Mouse (Mus musculus): Measurements from ENCODE around the gene Piezo1.

The Piezo1 gene

DNA sequence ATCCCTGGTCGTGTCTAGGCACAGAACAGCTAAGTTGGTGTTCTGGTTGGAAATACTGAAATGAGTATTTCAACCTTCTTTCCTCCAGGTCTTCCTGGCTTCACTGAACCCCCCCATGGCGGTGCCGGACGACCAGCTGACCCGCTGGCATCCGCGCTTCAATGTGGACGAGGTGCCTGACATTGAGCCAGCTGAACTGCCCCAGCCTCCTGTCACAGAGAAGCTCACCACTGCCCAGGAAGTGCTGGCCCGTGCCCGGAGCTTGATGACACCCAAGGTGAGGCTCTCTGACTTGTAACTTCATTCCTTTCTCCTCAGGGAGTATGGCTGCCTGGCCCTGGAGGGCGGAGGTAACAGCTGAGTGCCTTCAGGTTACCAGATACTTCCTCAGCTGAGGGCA is 20.0 kb upstream of the Piezo1 start:
- in situ Hi-C loops (cut with MboI, MseI) = loop anchor here (25.0 kb wide), 1 partner anchor 991 kb away; no protein-coding TSS in a partner anchor

- in situ Hi-C loops (cut with MboI, MseI) = loop anchor here (10.0 to 25.0 kb wide), 2 partner anchors 992 to 995 kb away; partner anchors contain the start of gene Fbxo31
These were observed 18.9 kb upstream of the Piezo1 start for GRCm38 (mm10) chr8:122569996-122570395.

GRCm38 (mm10) chr8:122569329-122569728 is 18.2 kb upstream of the Piezo1 start:
- in situ Hi-C loops (cut with MboI, MseI) = loop anchor here (10.0 to 25.0 kb wide), 2 partner anchors 993 to 995 kb away; partner anchors contain the start of gene Fbxo31

- in situ Hi-C loops (cut with MboI, MseI) = loop anchor here (10.0 to 25.0 kb wide), 2 partner anchors 993 to 994 kb away; partner anchors contain the start of gene Fbxo31
These were observed 17.8 kb upstream of the Piezo1 start for GRCm38 (mm10) chr8:122568881-122569309.

DNA sequence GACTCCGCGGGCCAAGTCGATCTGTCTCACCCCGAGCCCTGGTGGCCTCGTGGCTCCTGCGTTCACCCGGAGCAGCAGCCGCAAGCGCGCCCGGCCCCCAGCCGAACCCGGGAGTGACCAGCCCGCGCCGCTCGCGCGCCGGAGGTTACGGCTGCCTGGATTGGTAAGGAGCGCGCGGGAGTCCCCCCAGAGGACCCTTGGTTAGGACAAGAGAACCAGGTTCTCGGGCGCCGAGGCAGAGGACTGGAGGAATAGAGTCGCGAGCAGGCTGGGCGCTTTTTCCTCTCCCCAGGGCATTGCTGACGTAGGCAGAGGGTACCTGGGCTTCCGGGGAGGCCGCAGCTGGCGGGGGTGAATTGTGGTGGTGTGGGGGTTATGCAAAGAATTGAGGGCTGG is 17.0 kb upstream of the Piezo1 start:
- in situ Hi-C loops (cut with MboI, MseI) = loop anchor here (10.0 to 25.0 kb wide), 2 partner anchors 993 to 994 kb away; partner anchors contain the start of gene Fbxo31

- in situ Hi-C loops (cut with MboI, MseI) = loop anchor here (10.0 to 25.0 kb wide), 2 partner anchors 993 to 995 kb away; partner anchors contain the start of gene Fbxo31
These were observed 16.4 kb upstream of the Piezo1 start, which contains the start of gene Cdt1 for GRCm38 (mm10) chr8:122567361-122568108. Cdt1 (plus strand) TSS chr8:122568015.

- in situ Hi-C loops (cut with MboI, MseI) = loop anchor here (10.0 to 25.0 kb wide), 2 partner anchors 992 to 996 kb away; partner anchors contain the start of gene Fbxo31
These were observed 15.6 kb upstream of the Piezo1 start for GRCm38 (mm10) chr8:122566766-122567165.

DNA sequence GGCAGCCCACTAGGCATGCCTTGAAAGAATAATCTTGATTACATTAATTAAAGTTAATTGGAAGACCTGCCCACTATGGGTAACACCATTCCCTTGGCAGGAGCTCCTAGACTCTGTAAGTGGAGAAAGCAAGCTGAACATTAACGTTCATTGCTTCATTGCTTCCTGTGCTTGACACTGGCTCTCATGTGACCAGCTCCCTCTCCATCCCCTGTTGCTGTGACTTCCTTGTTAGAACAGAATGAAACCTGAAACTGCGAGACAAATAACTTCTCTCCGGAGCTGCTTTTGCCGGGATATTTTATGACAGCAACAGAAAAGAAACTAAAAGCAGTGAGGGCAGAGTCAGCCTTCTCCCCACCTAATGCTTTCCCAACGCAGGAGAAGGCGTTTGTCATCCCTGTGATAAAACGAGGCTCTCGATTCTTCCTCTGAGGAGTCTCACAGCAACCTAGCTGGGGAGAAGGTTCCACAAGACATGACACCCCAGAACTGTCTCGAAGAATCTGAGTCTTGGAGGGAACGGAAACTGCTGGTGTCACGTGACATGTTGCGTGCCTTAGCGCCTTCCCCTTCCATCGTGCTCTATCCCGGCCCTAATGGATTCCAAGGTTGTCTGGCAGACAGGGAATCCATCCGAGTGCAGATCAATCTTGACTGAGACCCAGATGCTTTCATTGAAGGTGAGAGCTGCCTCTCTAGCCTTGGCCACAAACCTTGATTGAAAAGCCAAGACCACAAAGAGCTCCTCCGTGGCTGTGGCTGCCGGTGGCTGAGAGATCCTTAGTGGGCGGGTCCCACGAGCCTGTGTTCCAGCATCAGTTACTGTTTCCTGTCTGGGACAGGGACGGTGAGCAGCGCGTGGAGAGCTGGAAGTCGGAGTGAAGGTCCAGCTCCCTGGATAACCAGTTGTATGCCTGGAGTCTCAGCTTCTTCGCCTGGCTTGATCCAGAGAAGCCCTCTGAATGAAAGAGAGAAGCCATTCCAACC is 13.5 kb upstream of the Piezo1 start:
- in situ Hi-C loops (cut with MboI, MseI) = loop anchor here (10.0 to 25.0 kb wide), 2 partner anchors 990 to 998 kb away; partner anchors contain the start of gene Fbxo31

DNA sequence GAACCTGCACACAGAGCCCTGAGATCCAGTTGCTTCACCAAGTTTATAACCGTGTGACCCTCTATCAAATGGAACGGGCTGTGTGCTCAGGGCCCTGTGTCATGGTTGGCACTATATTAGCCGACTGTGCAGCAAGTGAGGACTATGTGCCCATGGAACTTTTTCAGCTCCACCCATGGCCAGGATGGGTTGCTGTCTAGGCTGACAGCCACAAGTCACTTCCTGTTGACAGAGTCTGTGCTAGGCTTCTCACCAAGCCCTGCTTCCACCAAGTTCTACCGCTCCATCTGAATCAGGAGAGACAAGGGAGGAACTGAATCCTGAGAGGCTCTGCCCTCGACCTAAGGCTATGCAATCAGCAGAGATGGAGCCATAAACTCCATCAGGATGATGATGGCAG is 10.1 kb upstream of the Piezo1 start:
- in situ Hi-C loops (cut with MboI, MseI) = loop anchor here (10.0 to 25.0 kb wide), 2 partner anchors 986 to 1001 kb away; partner anchors contain the start of gene Fbxo31

DNA sequence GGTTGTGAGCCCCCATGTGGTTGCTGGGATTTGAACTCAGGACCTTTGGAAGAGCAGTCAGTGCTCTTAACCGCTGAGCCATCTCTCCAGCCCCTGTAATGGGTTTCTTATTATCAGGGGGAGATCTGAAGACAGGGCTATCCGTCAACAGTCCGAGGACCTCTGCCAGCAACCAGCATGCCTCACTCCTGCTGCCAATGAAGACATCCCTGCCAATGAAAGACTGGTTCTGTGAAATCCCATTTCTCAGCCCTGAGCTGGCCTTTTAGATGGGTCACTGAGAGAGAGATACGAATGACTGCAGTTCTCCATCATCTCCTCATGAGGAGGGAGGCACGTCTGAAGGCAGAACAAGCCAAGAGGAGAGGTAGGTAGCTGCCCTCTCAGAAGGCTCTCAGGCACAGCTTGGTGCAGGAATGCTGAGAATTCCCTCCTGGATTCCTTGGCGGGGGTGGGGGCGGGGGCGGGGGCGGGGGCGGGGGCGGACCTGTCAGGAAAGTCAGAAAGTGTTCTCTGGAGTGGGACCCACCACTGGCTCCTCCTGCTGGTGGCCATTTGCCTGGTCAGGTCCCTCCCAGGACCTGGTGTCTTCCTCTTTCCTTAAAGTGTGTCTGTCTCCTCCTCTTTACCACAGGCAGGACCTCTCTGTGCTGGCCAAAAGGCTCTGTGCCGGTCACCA is 7.7 kb upstream of the Piezo1 start:
- in situ Hi-C loops (cut with MboI, MseI) = loop anchor here (25.0 kb wide), 1 partner anchor 1003 kb away; no protein-coding TSS in a partner anchor

- in situ Hi-C loops (cut with MboI, MseI) = loop anchor here (25.0 kb wide), 1 partner anchor 1005 kb away; no protein-coding TSS in a partner anchor
These were observed 6.3 kb upstream of the Piezo1 start for GRCm38 (mm10) chr8:122557248-122558038.

DNA sequence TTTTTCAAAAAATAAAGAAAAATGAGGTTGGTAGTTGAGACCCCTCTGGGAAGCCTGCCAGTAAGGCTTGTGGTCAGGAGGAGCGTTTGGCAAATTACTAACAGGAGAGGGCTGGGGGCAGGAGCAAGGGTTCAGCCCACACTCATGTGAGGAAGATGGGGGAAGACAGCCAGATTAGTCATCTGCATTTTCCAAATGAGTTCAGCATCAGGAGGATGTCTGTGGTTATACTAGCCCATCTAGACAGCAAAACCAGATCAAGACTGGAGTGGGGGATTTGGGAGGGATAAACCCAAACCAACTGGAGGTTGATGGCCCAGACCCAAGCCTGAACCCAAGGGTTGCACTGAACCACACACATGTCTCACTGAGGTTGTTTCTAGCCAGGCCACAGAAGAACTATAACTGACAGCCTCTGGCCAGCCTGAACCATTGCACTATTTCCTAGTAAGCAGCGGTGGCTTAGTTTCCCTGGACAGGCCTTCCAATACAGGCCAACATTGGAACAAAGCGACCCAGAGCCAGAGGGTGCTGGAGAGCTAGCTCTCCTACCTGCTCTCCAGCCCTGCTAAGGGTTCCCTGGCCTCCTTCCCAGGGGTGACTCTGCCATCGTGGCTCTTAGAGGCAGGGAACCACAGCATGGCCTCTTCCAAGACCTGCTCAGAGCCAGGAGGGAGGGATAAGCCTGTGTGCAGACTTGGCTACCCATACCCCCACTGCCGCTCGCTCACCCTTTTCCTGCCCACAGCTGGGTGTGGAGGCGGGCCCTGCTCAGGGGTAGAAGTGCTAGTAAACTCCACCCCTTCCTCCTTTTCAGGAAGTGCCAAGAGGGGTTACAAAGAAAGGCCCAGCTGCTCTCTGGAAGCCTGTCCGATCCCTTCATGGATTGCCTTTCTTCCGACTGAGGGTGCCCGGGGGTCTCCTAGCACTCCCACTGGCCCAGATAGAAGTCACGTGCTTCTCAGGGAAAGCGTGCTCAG is 5.2 kb upstream of the Piezo1 start:
- in situ Hi-C loops (cut with MboI, MseI) = loop anchor here (25.0 kb wide), 1 partner anchor 1006 kb away; no protein-coding TSS in a partner anchor

DNA sequence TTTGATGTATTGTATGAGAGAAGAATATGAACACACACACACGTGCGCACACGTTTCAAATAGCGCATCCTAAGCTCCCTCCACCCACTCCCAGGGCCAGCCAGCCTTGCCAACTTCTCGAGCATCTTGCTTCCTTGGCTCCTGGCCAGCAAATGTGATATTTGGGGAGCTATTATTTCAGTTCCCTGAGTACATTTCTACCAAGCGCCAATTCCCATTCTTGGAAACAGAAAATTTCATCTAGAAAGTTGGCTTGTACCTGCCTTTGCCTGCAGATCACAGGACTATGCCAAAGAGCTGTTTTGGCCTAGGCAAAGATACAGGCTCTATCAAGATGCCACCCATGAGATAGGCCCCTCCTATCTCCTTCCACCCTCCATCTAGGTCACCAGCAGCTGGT is 3.7 kb upstream of the Piezo1 start:
- in situ Hi-C loops (cut with MboI, MseI) = loop anchor here (25.0 kb wide), 1 partner anchor 1008 kb away; no protein-coding TSS in a partner anchor

- in situ Hi-C loops (cut with MboI, MseI) = loop anchor here (25.0 kb wide), 1 partner anchor 1011 kb away; no protein-coding TSS in a partner anchor
These were observed 199 bp downstream of the Piezo1 start for GRCm38 (mm10) chr8:122550995-122551264.

GRCm38 (mm10) chr8:122550234-122550994 is 715 bp downstream of the Piezo1 start:
- in situ Hi-C loops (cut with MboI, MseI) = loop anchor here (25.0 kb wide), 1 partner anchor 1012 kb away; no protein-coding TSS in a partner anchor

DNA sequence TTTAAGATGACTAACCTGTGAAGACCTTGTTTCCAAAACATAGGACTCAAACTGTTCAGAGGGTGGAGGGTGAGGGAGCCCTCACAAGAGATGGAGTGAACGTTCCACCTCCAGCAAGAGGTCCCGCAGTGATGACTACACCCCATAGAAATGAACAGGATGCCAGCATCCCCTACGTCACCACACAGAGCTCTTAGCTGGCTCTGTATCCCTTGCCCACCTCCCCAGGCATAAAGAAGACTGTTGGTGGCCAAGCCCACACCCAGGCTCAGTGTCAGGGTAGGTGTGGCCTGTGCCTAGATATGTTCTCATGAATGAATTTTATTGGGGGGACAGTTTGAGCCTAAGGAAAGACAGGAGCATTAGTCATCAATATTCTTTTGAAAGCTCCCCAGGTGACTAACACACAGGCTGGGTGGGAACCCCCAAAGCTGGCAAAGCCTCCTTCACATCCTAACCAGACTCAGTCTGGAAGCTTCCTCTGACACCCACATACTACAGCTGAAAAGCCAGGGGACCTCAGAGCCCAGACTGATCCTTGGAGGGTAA is 2.2 kb downstream of the Piezo1 start:
- in situ Hi-C loops (cut with MboI, MseI) = no loop called here

DNA sequence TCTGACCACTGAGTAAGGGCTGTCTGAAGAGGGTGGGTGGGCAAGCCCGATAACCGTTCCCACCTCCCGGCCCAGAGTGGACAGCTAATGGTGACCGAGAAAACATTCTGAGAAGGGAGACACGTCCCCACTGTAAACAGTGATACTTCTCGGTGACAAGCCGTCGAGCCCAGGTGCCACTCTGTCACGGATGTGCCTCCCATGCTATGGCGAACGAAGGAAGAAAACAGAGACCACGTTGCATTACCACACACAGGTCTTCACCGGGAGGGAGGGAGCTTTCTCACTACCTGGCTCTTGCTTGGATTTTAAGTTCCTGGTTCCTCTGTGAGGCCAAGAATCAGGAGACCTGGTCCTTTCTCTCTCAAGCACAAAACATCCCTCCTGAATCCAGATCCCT is 2.8 kb downstream of the Piezo1 start:
- in situ Hi-C loops (cut with MboI, MseI) = no loop called here

DNA sequence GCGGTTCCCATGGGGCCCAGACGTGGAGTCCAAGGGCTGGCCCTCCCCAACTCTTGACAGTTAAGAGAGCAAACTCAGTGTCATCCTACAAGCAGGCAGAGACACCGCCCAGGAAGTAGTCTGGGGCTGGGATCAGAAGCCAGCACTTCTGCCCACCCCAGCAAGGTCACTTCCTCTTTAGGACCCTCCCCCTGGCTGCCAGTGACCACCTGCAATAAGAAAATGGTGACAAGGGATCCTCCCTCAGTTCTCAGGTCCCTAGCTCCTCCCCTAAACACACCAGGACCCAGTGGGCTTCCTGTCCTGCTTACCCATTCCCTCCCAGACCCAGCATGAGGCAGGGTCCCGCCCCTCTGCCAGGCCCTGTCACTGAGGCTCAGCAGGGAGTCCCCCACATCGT is 3.3 kb downstream of the Piezo1 start:
- in situ Hi-C loops (cut with MboI, MseI) = no loop called here

Measured in regulatory T cell (primary cell).